ENCODE assay signal across 23 mouse cellular contexts in the genomic region with DNA sequence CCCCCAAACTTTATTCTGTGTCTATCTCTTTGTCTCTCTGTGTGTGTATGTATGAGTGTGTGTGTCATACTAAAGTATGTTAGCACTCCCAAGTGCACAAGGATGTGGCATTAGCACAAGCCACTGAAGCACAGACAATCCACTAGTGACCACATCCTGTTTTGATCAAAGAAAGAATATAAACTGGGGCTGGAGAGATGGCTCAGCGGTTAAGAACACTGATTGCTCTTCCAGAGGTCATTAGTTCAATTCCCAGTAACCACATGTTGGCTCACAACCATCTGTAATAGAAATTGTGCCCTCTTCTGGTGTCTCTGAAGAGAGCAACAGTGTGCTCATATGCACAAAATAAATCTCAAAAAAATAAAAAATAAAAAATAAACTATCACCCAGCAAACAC. TPM values are rescaled to one million over a fixed set of nuclear protein-coding genes. Genes with fewer than 3 reads are reported as not detected.
A peak's percentile ranks its signal among the peaks of the same experiment; 100 is the strongest.
DNase-seq lines count a peak whose midpoint lies in the region; ATAC-seq and TF ChIP-seq lines count a peak whose summit lies in the region.
"Had no signal": no experiment of that assay in that cellular context is flagged by ENCODE, and none has a peak within 500 bp of the region (broad histone marks: within the 10 kb centered on the region; RNA-seq: fewer than 3 reads in every experiment).

No protein-coding gene starts in this region.

- H3K27me3 ChIP-seq in CH12.LX (replicated peaks) = no peaks in the 10 kb centered on the region
- H3K27me3 ChIP-seq in splenic B cell, adult 2 months (ENCODE audit: control insufficient read depth, insufficient read depth, low read length, poor library complexity, severe bottlenecking) = no peaks in the 10 kb centered on the region
- H3K27me3 ChIP-seq in stomach, postnatal 0 days (ENCODE audit: control insufficient read depth, insufficient read depth, low read length) = no peaks in the 10 kb centered on the region
- H3K27me3 ChIP-seq: embryonic facial prominence, embryonic 13.5 days; forebrain, embryonic 12.5 days; hindbrain, embryonic 13.5 days; neural tube, embryonic 12.5 days had no signal

- intact Hi-C loops in left cerebral cortex, adult 2 months (cut with DNase I) = no loop called here

- dilution Hi-C loops in CH12.LX (cut with MboI; ENCODE audit: extremely low pct_ligation_motif_present, extremely low pct_unique_long_range_greater_than_20kb, low sequenced_read_pairs) = no loop called here

- peak; percentile 1; the same call in 1 of the 2 replicates for TF ChIP-seq CTCF in left cerebral cortex, adult 2 months (IDR thresholded peaks at IDR 0.05)
- TF ChIP-seq CTCF in CH12.LX (conservative IDR thresholded peaks at IDR 0.05 in 1 of 2, IDR thresholded peaks at IDR 0.05 in 1 of 2; ENCODE audit: low read depth in 2 of 2, low read length in 2 of 2) = no peak; a peak in 1 of 4 replicates
- no peak for TF ChIP-seq CTCF in stomach, postnatal 0 days (IDR thresholded peaks at IDR 0.05; ENCODE audit: low read depth)

- H3K9me3 ChIP-seq in CH12.LX (replicated peaks; ENCODE audit: low read length) = no peaks in the 10 kb centered on the region
- H3K9me3 ChIP-seq in stomach, postnatal 0 days (ENCODE audit: control insufficient read depth, low read length) = no peaks in the 10 kb centered on the region
- H3K9me3 ChIP-seq: embryonic facial prominence, embryonic 13.5 days; forebrain, embryonic 12.5 days; hindbrain, embryonic 13.5 days; neural tube, embryonic 12.5 days had no signal

- H3K4me3 ChIP-seq in left cerebral cortex, adult 2 months = no peak overlapping the region
- H3K4me3 ChIP-seq in CH12.LX (replicated peaks in 1 of 3; ENCODE audit: low read depth in 2 of 3, low read length in 2 of 3, poor library complexity in 1 of 3) = no peak overlapping the region
- H3K4me3 ChIP-seq in stomach, postnatal 0 days (ENCODE audit: low read depth, low read length) = no peak overlapping the region
- H3K4me3 ChIP-seq: embryonic facial prominence, embryonic 13.5 days; erythroblast, embryonic 14.5 days; forebrain, embryonic 12.5 days; hindbrain, embryonic 13.5 days; neural tube, embryonic 12.5 days had no signal

- H3K79me2 ChIP-seq in CH12.LX (replicated peaks; ENCODE audit: control insufficient read depth, extremely low read depth, insufficient read depth, poor library complexity, severe bottlenecking) = no peaks in the 10 kb centered on the region

- H3K9ac ChIP-seq in CH12.LX (ENCODE audit: insufficient read depth, low read depth) = no peak overlapping the region
- no peak overlapping the region for H3K9ac ChIP-seq in stomach, postnatal 0 days (ENCODE audit: low read length)
- H3K9ac ChIP-seq: embryonic facial prominence, embryonic 13.5 days; forebrain, embryonic 12.5 days; hindbrain, embryonic 13.5 days; neural tube, embryonic 12.5 days had no signal

- no peak overlapping the region for H3K27ac ChIP-seq in left cerebral cortex, adult 2 months
- H3K27ac ChIP-seq in CH12.LX (ENCODE audit: insufficient read depth, low read depth) = no peak overlapping the region
- no peak overlapping the region for H3K27ac ChIP-seq in stomach, postnatal 0 days (replicated peaks)
- H3K27ac ChIP-seq: embryonic facial prominence, embryonic 13.5 days; forebrain, embryonic 12.5 days; hindbrain, embryonic 13.5 days; macrophage; neural tube, embryonic 12.5 days had no signal

- TF ChIP-seq EP300 in CH12.LX (IDR thresholded peaks at IDR 0.05; ENCODE audit: low read length) = no peak
- TF ChIP-seq EP300 in stomach, postnatal 0 days (optimal IDR thresholded peaks at IDR 0.05) = no peak

- no peak overlapping the region for H3K4me2 ChIP-seq in CH12.LX (ENCODE audit: insufficient read depth, low read depth, poor library complexity, severe bottlenecking)
- H3K4me2 ChIP-seq in stomach, postnatal 0 days (replicated peaks; ENCODE audit: low read depth) = no peak overlapping the region
- H3K4me2 ChIP-seq: embryonic facial prominence, embryonic 13.5 days; forebrain, embryonic 12.5 days; hindbrain, embryonic 13.5 days; midbrain, embryonic 11.5 days; neural tube, embryonic 12.5 days had no signal

- no peak for TF ChIP-seq RAD21 in CH12.LX (IDR thresholded peaks at IDR 0.05; ENCODE audit: low read depth, low read length)

- ATAC-seq in stomach, postnatal 0 days (ENCODE audit: low FRiP score, low TSS enrichment) = no peak

- TF ChIP-seq POLR2A in CH12.LX (IDR thresholded peaks at IDR 0.05; ENCODE audit: low read depth, low read length) = no peak

- in situ Hi-C loops in CH12.LX (cut with MboI; ENCODE audit: low pct_ligation_motif_present, low pct_unique_long_range_greater_than_20kb, low sequenced_read_pairs) = no loop called here

- no peaks in the 10 kb centered on the region for H3K36me3 ChIP-seq in CH12.LX (replicated peaks in 1 of 2; ENCODE audit: control insufficient read depth in 1 of 2, insufficient read depth in 1 of 2, low read length in 1 of 2)
- H3K36me3 ChIP-seq in splenic B cell, adult 2 months (ENCODE audit: control insufficient read depth, insufficient read depth, low read length, poor library complexity, severe bottlenecking) = no peaks in the 10 kb centered on the region
- H3K36me3 ChIP-seq in stomach, postnatal 0 days (ENCODE audit: control insufficient read depth, insufficient read depth, low read length) = no peaks in the 10 kb centered on the region
- H3K36me3 ChIP-seq: embryonic facial prominence, embryonic 13.5 days; forebrain, embryonic 12.5 days; hindbrain, embryonic 13.5 days; neural tube, embryonic 12.5 days had no signal

- H3K4me1 ChIP-seq in CH12.LX (ENCODE audit: control insufficient read depth in 1 of 2, insufficient read depth in 2 of 2) = peaks cover 0 to 2% of the 10 kb centered on the region in 2 experiments; a peak in 1 of 4 replicates
- no peaks in the 10 kb centered on the region for H3K4me1 ChIP-seq in stomach, postnatal 0 days (replicated peaks; ENCODE audit: control insufficient read depth, insufficient read depth)
- H3K4me1 ChIP-seq: embryonic facial prominence, embryonic 13.5 days; forebrain, embryonic 12.5 days; hindbrain, embryonic 13.5 days; neural tube, embryonic 12.5 days had no signal

- DNase-seq in left cerebral cortex, adult 2 months (ENCODE audit: extremely low spot score in 1 of 2, low spot score in 2 of 2) = no peak
- DNase-seq in left cerebral cortex, adult 8-10 months (ENCODE audit: low spot score in 2 of 2) = no peak
- DNase-seq in CH12.LX (ENCODE audit: extremely low read depth) (no peak), adipocyte (ENCODE audit: low spot score) (peak; percentile 52)
- peak; percentile 34 for DNase-seq in splenic B cell, adult 2 months (ENCODE audit: low read depth, low spot score)
- DNase-seq in left cerebral cortex, adult 18-20 months (ENCODE audit: low spot score in 2 of 2) = no peak
- no peak for DNase-seq in ovary, postnatal 14 days (ENCODE audit: low spot score)
- no peak for DNase-seq in stomach, postnatal 0 days (ENCODE audit: low spot score)
- DNase-seq: adrenal gland, adult 8-10 months; cerebellum, adult 11-12 months; cerebellum, postnatal 25 days; embryo, embryonic 11 days; kidney, postnatal 36 days; layer of hippocampus, adult 9-11 months; right cerebral cortex, postnatal 4 days; thymus, adult 2 months had no signal

- WGBS in stomach, postnatal 0 days = 44% methylated on average over 1 of the region's 1 CpGs

TF ChIP-seq in CH12.LX, 34 proteins besides CTCF, POLR2A, EP300 and RAD21:
- TF ChIP-seq MYC (IDR thresholded peaks at IDR 0.05; ENCODE audit: low read depth, low read length) = 0 out of 2 replicates have a peak, but pooled peaks have one; percentile 38
- no peak for TF ChIP-seq ZC3H11A (IDR thresholded peaks at IDR 0.05; ENCODE audit: low read depth, low read length)

RNA-seq across cellular contexts. Expression of gene Prss12, which starts 12.8 kb away (rescaled TPM):
- 10 to 100 TPM; 15.7 to 17.9 TPM for total RNA-seq in left cerebral cortex, adult 2 months (2021)
- total RNA-seq in left cerebral cortex, adult 8-10 months (2022) = 10 to 100 TPM; 16.7 to 22.3 (median 20.0) TPM
- 0.13 and 0.34 TPM in 2 replicates for total RNA-seq in CH12.LX (2012; rRNA removed)
- not detected in 2 replicates for total RNA-seq in CH12.LX (2014; rRNA removed)
- not detected in 2 replicates for polyA plus RNA-seq in CH12.LX (2012; ENCODE audit: insufficient read length, low read depth)
- total RNA-seq in left cerebral cortex, adult 18-20 months (2021) = 10 to 100 TPM; 15.6 to 22.2 TPM
- polyA plus RNA-seq in stomach, postnatal 0 days (2015; fragmentation: Nextera tagmentation; extraction: Ambion mirVana) = 3.1 and 3.3 TPM in 2 replicates
- polyA plus RNA-seq: erythroblast, embryonic 14.5 days; macrophage had no signal

Comparison
In these comparisons a context has a peak if more than half of its experiments do, and no peak if none do; other contexts are left out.
1. DNase-seq: peak in adipocyte (single experiment) and splenic B cell, adult 2 months (single experiment); none in left cerebral cortex, adult 2 months (0 of 2), left cerebral cortex, adult 8-10 months (0 of 2), CH12.LX (single experiment), left cerebral cortex, adult 18-20 months (0 of 2), ovary, postnatal 14 days (single experiment) and stomach, postnatal 0 days (single experiment).
2. RNA of gene Prss12, which starts 12.8 kb away (total RNA-seq): 15.6 to 22.2 TPM in left cerebral cortex, adult 18-20 months, 16.7 to 22.3 TPM in left cerebral cortex, adult 8-10 months and 15.7 to 17.9 TPM in left cerebral cortex, adult 2 months; 0.13 to 0.34 TPM in CH12.LX; every median in the first group is over 10 times any median in the second.